Mouse (Mus musculus): ENCODE measurements around the gene Gm45753. TPM values are rescaled to one million over a fixed set of nuclear protein-coding genes. Genes with fewer than 3 reads are reported as not detected.
A peak's percentile ranks its signal among the peaks of the same experiment; 100 is the strongest.

The Gm45753 gene
- total and polyA plus RNA-seq, 3 experiments = not detected

- WGBS = 75% methylated on average over 8 of the region's 8 CpGs
- no peak for DNase-seq
- H3K79me2 ChIP-seq (replicated peaks; ENCODE audit: control insufficient read depth, insufficient read depth, low read length) = no peaks in the 10 kb centered on the region
- no peaks in the 10 kb centered on the region for H3K27me3 ChIP-seq (ENCODE audit: control insufficient read depth, insufficient read depth, low read length)
- H3K4me1 ChIP-seq (ENCODE audit: control insufficient read depth, insufficient read depth, low read length) = no peaks in the 10 kb centered on the region
- no peak overlapping the region for H3K27ac ChIP-seq
- intact Hi-C loops (cut with DNase I) = no loop called here
- H3K9ac ChIP-seq (ENCODE audit: low read depth, low read length) = no peak overlapping the region
- no peaks in the 10 kb centered on the region for H3K36me3 ChIP-seq (ENCODE audit: control insufficient read depth, insufficient read depth, low read length)
- no peak for TF ChIP-seq POLR2A (IDR thresholded peaks at IDR 0.05; ENCODE audit: insufficient read depth, low read depth, low read length)
- no peak for TF ChIP-seq EP300 (IDR thresholded peaks at IDR 0.05; ENCODE audit: insufficient read depth, low read depth, low read length)
- no peak for TF ChIP-seq CTCF (IDR thresholded peaks at IDR 0.05)
- no peak overlapping the region for H3K4me3 ChIP-seq
Measured at GRCm38 (mm10) chr8:45239363-45239762, 68.9 kb downstream of the Gm45753 start.

GRCm38 (mm10) chr8:45238282-45238681, 70.0 kb downstream of the Gm45753 start:
- H3K4me1 ChIP-seq (ENCODE audit: control insufficient read depth, insufficient read depth, low read length) = no peaks in the 10 kb centered on the region
- H3K36me3 ChIP-seq (ENCODE audit: control insufficient read depth, insufficient read depth, low read length) = no peaks in the 10 kb centered on the region
- no peak overlapping the region for H3K9ac ChIP-seq (ENCODE audit: low read depth, low read length)
- H3K4me3 ChIP-seq = no peak overlapping the region
- intact Hi-C loops (cut with DNase I) = loop anchor here (1.0 kb wide), 1 partner anchor 170 kb away; no protein-coding TSS in a partner anchor
- TF ChIP-seq POLR2A (IDR thresholded peaks at IDR 0.05; ENCODE audit: insufficient read depth, low read depth, low read length) (no peak), CTCF (IDR thresholded peaks at IDR 0.05) (peak; percentile 77)
- WGBS = 23% methylated on average over 3 of the region's 3 CpGs
- no peaks in the 10 kb centered on the region for H3K79me2 ChIP-seq (replicated peaks; ENCODE audit: control insufficient read depth, insufficient read depth, low read length)
- no peak for DNase-seq
- H3K27me3 ChIP-seq (ENCODE audit: control insufficient read depth, insufficient read depth, low read length) = no peaks in the 10 kb centered on the region
- no peak overlapping the region for H3K27ac ChIP-seq

- H3K36me3 ChIP-seq (ENCODE audit: control insufficient read depth, insufficient read depth, low read length) = no peaks in the 10 kb centered on the region
- no peaks in the 10 kb centered on the region for H3K79me2 ChIP-seq (replicated peaks; ENCODE audit: control insufficient read depth, insufficient read depth, low read length)
- H3K27me3 ChIP-seq (ENCODE audit: control insufficient read depth, insufficient read depth, low read length) = no peaks in the 10 kb centered on the region
- TF ChIP-seq EP300 (IDR thresholded peaks at IDR 0.05; ENCODE audit: insufficient read depth, low read depth, low read length) (no peak), CTCF (IDR thresholded peaks at IDR 0.05) (peak; percentile 80)
- intact Hi-C loops (cut with DNase I) = no loop called here
- WGBS = 30% methylated on average over 14 of the region's 14 CpGs
- no peak overlapping the region for H3K27ac ChIP-seq
- no peak overlapping the region for H3K4me3 ChIP-seq
- peak; percentile 14 to 28 for DNase-seq
- H3K4me1 ChIP-seq (ENCODE audit: control insufficient read depth, insufficient read depth, low read length) = no peaks in the 10 kb centered on the region
- H3K9ac ChIP-seq (ENCODE audit: low read depth, low read length) = no peak overlapping the region
Measured at GRCm38 (mm10) chr8:45236164-45236912, 71.9 kb downstream of the Gm45753 start.

GRCm38 (mm10) chr8:45235228-45235627, 73.0 kb downstream of the Gm45753 start:
- TF ChIP-seq EP300 (IDR thresholded peaks at IDR 0.05; ENCODE audit: insufficient read depth, low read depth, low read length) (no peak), CTCF (IDR thresholded peaks at IDR 0.05) (no peak), POLR2A (IDR thresholded peaks at IDR 0.05; ENCODE audit: insufficient read depth, low read depth, low read length) (no peak)
- 84% methylated on average over 6 of the region's 6 CpGs for WGBS
- intact Hi-C loops (cut with DNase I) = no loop called here
- DNase-seq = no peak
- H3K27me3 ChIP-seq (ENCODE audit: control insufficient read depth, insufficient read depth, low read length) = no peaks in the 10 kb centered on the region
- no peak overlapping the region for H3K27ac ChIP-seq
- H3K4me3 ChIP-seq = no peak overlapping the region
- no peak overlapping the region for H3K9ac ChIP-seq (ENCODE audit: low read depth, low read length)
- H3K4me1 ChIP-seq (ENCODE audit: control insufficient read depth, insufficient read depth, low read length) = no peaks in the 10 kb centered on the region
- no peaks in the 10 kb centered on the region for H3K79me2 ChIP-seq (replicated peaks; ENCODE audit: control insufficient read depth, insufficient read depth, low read length)
- no peaks in the 10 kb centered on the region for H3K36me3 ChIP-seq (ENCODE audit: control insufficient read depth, insufficient read depth, low read length)

- Histone ChIP-seq H3K27ac (no peak overlapping the region), H3K36me3 (ENCODE audit: control insufficient read depth, insufficient read depth, low read length) (no peaks in the 10 kb centered on the region), H3K27me3 (ENCODE audit: control insufficient read depth, insufficient read depth, low read length) (no peaks in the 10 kb centered on the region), H3K9ac (ENCODE audit: low read depth, low read length) (no peak overlapping the region), H3K4me3 (no peak overlapping the region), H3K79me2 (replicated peaks; ENCODE audit: control insufficient read depth, insufficient read depth, low read length) (no peaks in the 10 kb centered on the region), H3K4me1 (ENCODE audit: control insufficient read depth, insufficient read depth, low read length) (no peaks in the 10 kb centered on the region)
- intact Hi-C loops (cut with DNase I) = no loop called here
- DNase-seq = no peak
- WGBS = 70% methylated on average over 3 of the region's 3 CpGs
- TF ChIP-seq EP300 (IDR thresholded peaks at IDR 0.05; ENCODE audit: insufficient read depth, low read depth, low read length) = no peak
- TF ChIP-seq CTCF (IDR thresholded peaks at IDR 0.05) = no peak
- TF ChIP-seq POLR2A (IDR thresholded peaks at IDR 0.05; ENCODE audit: insufficient read depth, low read depth, low read length) = no peak
Measured at GRCm38 (mm10) chr8:45233256-45233655, 75.0 kb downstream of the Gm45753 start.

Other genes with a start within 250 kb of the Gm45753 start
- gene Mtnr1a, start 239.3 kb downstream of the Gm45753 start, total RNA-seq (2021) = not detected
- not detected in 2 replicates for gene Mtnr1a, start 239.3 kb downstream of the Gm45753 start, polyA plus RNA-seq (2012; rRNA removed)
- not detected for gene F11, start 46.4 kb downstream of the Gm45753 start, total RNA-seq (2021)
- gene F11, start 46.4 kb downstream of the Gm45753 start, polyA plus RNA-seq (2012; rRNA removed) = not detected in 2 replicates
- gene Klkb1, start 13.6 kb downstream of the Gm45753 start, total RNA-seq (2021) = not detected
- 0.04 TPM in 1 of 2 replicates, not detected in the other for gene Klkb1, start 13.6 kb downstream of the Gm45753 start, polyA plus RNA-seq (2012; rRNA removed)
- gene Cyp4v3, start 24.8 kb upstream of the Gm45753 start, total RNA-seq (2021) = 1 to 10 TPM; 2.3 to 2.4 TPM
- gene Cyp4v3, start 24.8 kb upstream of the Gm45753 start, polyA plus RNA-seq (2012; rRNA removed) = 1.4 and 2.1 TPM in 2 replicates
- 1 to 10 TPM; 4.0 to 4.1 TPM for gene Fam149a, start 73.8 kb upstream of the Gm45753 start, total RNA-seq (2021)
- gene Fam149a, start 73.8 kb upstream of the Gm45753 start, polyA plus RNA-seq (2012; rRNA removed) = 2.2 and 2.4 TPM in 2 replicates
- gene Tlr3, start 102.6 kb upstream of the Gm45753 start, total RNA-seq (2021) = 1 to 10 TPM; 4.6 to 7.1 TPM
- gene Tlr3, start 102.6 kb upstream of the Gm45753 start, polyA plus RNA-seq (2012; rRNA removed) = 4.0 and 7.7 TPM in 2 replicates
- 100 to 1,000 TPM; 506 to 581 TPM for gene Sorbs2, start 199.3 kb upstream of the Gm45753 start, total RNA-seq (2021)
- gene Sorbs2, start 199.3 kb upstream of the Gm45753 start, polyA plus RNA-seq (2012; rRNA removed) = 233 and 319 TPM in 2 replicates

Data from heart, adult 2 months (tissue).